Mouse (Mus musculus) limb, embryonic 13.5 days (tissue): ENCODE results near the gene Cyp4f13. TPM values are rescaled to one million over a fixed set of nuclear protein-coding genes. Genes with fewer than 3 reads are reported as not detected.

Experiments
- polyA plus RNA-seq: library from polyadenylated mRNA; unstranded; fragments of >200 nt; fragmentation: Nextera tagmentation; extraction: Ambion mirVana; gene quantifications from 2 replicates; pipeline ENCODE4 v1.2.1, GENCODE M21; 2015

The Cyp4f13 gene
- polyA plus RNA-seq, 1 experiment from 2014 or later, result 9.3 TPM

Other genes starting within 250 kb of the Cyp4f13 start
- gene Zfp871, start 159.1 kb downstream of the Cyp4f13 start, polyA plus RNA-seq, result 46.3 and 50.3 TPM in 2 replicates
- gene Zfp811, start 137.5 kb downstream of the Cyp4f13 start, polyA plus RNA-seq, result 5.3 and 5.8 TPM in 2 replicates
- gene Zfp799, start 117.1 kb downstream of the Cyp4f13 start, polyA plus RNA-seq, result 21.7 and 22.0 TPM in 2 replicates
- 7.1 and 9.5 TPM in 2 replicates for gene Zfp870, start 55.8 kb downstream of the Cyp4f13 start, polyA plus RNA-seq
- not detected in 2 replicates for gene Cyp4f14, start 30.1 kb downstream of the Cyp4f13 start, polyA plus RNA-seq
- 12.3 and 13.1 TPM in 2 replicates for gene Zfp472, start 18.4 kb upstream of the Cyp4f13 start, polyA plus RNA-seq
- gene Zfp952, start 45.7 kb upstream of the Cyp4f13 start, polyA plus RNA-seq, result 14.9 and 17.6 TPM in 2 replicates
- gene Zfp763, start 86.0 kb upstream of the Cyp4f13 start, polyA plus RNA-seq, result 18.5 and 18.6 TPM in 2 replicates
- not detected in 2 replicates for gene 4921501E09Rik, start 120.7 kb upstream of the Cyp4f13 start, polyA plus RNA-seq
- 10.9 and 12.0 TPM in 2 replicates for gene Zfp563, start 141.9 kb upstream of the Cyp4f13 start, polyA plus RNA-seq
- gene Morc2b, start 192.3 kb upstream of the Cyp4f13 start, polyA plus RNA-seq, result 0.14 TPM in 1 of 2 replicates, not detected in the other
- 0.05 TPM in 1 of 2 replicates, not detected in the other for gene Olfr55, start 221.0 kb upstream of the Cyp4f13 start, polyA plus RNA-seq
- gene Olfr239, start 243.9 kb upstream of the Cyp4f13 start, polyA plus RNA-seq, result not detected in 2 replicates